Mouse (Mus musculus) 3T3-L1 (cell line): ENCODE results near the gene Prnd.
A peak's percentile ranks its signal among the peaks of the same experiment; 100 is the strongest.

Source experiments
- DNase-seq: peaks from one replicate; pipeline ENCODE4 v3.0.0-alpha.2; 2015; ENCODE audit warnings: low read depth, low spot score

Gene Prnd

DNA sequence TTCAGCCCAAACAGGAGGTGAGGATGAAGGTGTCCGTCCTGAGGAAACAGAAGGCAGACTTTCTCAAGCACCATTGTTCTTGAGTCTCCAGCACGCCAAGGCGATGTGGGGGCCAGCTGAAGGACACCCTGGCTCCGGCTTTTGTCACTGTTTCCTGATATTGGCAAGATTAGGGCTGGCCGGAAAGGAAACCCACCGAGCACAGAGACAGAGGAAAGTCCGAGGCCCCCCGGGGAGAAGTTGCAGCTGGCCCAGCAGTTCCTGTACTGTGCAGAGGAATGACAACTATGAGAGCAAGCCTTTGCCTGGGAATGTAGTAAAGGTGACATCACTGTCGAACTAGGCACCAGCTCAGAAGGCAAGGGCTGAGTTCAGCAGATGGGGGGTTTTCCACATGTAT is 30.2 kb downstream of the Prnd start:
- DNase-seq = no peak

DNA sequence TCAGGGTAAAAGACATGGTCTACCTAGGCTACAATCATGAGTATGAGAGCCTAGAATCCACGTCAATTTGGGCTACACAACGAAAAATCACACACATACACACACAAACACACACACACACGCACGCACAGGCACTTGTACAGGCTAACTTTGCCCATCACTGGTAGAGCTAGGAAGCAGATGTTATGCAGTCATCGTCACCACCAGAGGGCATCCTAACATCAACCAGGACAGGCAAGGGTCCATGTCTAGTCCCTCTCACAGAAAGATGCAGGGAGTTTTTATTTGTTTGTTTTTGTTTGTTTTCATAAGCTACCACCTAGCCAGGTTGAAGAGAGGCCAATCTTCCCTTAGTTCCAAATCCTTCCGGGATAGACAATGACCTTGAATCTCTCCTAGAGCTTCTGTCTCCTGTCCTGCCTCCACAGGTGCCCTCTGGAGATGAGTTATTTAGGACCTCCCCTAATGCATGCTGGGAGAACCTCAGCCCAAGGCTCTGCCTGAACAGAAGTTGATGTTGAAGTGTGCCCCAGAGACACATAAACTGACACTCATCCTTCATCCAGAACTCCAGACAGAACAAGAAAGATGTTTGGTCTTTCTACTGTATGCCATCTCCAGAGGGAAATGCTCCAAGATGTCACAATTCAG is 32.0 kb downstream of the Prnd start:
- DNase-seq = peak; percentile 87

DNA sequence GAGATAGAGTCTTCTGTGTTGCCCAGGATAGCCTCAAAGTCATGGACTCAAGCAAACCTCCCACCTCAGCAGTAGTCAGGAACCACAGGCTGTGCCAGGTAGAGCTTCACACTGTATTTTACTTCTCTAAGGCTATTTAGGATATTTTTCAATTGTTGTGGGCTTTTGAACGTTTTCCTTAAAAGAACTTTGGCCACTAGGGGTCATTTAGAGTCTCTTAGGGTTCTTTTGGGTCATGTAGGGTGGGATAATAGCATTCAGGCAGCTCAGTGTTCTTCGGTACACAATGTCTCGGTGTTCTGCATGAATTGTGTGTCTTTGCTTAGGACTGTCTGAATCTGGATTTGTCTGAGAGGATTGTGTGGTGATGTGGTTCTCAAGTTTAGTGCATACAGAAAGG is 37.3 kb downstream of the Prnd start:
- DNase-seq = peak; percentile 27

DNA sequence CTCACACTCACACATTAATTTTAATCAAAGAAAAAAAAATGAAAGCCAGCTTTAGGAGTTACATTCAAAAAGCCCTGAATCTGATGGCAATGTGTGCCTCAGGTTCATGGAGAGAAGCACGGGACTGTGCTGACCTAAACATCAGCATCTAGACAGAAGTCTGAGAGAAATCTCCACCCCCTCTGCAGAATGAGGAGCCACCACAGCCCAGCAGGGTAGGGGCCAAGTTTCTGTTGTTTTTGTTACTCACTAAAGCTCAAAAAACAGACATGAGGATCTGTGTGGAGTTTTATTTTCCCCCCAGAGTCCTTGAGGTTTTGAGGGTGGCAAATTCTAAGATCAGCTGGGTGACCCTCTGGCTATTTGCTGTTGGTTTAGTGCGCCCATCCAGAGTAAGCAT is 37.9 kb downstream of the Prnd start:
- no peak for DNase-seq

DNA sequence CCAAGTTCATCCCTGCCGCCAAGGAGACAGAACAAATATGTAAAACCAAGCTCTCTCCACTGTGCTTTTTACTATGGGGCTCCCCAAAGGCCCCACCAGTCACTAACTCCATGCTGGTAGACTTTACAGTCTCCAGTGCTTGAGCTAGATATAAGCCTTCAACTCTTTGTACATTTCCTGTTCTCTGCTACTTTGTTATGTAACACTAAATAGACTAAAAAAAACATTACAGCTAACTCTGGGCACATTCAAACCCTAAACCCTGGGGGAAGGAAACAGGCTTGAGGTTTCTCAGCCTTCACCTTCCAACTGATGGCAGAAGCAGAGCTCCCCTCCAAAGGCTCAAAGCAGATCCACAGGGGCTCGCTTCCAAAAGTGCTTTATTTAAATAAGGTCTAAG is 41.8 kb downstream of the Prnd start:
- no peak for DNase-seq

DNA sequence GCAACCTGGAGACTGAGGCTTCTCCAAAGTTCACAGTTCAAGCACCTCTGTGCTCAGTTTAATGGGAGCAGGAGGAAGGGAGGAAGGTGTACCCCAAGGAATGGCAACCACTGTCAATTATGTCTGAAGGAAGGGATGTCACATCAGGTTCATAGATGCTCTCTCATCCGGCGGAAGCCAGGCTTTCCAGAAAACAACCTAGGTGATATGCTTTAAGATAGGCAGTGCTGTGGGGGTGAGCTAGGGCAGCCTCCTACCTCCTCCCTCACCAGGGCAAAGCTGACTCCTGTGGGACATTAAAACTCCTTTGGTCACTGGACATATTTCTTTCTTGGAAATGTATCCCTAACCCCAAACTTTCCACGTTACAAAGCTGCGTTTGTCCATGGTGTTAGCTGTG is 42.5 kb downstream of the Prnd start:
- no peak for DNase-seq

DNA sequence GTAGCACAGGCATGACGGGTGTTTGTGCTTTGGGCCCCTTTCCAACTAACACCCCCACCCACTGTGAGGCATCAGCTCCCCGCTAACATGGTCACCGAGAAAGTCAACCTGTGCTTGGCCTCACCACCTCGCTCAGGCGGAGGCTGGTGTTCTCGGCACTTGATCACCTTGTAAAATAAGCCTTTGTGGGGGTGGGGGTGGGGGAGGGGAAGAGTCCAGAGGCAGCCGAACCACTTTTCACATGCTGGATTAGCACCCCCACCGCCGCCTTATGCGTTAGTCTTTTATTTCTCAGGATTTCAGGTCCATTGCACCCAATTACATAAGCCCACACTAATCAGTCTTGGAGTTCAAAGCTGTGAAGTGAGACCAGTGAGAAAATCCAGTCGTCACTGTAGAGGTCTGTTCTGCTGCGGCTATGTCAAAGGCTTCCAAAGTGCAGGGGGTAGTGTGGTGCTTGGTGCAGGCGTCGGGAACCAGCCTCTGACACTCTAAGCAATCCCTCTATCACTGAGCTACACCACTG is 43.0 kb downstream of the Prnd start:
- DNase-seq = no peak

DNA sequence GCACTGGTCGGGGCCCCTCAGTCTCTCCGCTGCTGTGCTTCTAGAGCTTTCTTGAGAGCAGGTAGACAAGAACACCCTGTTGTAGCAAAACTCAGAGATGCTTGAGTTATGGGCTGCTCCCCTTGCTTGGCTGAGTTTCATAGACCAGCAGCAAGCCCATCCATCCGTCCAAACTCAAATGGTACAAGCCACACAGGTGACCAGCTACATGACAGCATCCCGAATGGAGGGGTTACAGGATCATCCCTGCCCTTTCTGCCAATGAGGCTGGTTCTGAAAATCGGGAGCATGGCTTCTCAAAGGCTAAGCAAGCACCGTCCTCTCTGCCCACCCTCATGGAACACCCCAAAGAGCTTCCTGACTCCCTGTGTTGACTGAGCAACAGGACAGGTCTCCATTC is 44.3 kb downstream of the Prnd start:
- DNase-seq = no peak

DNA sequence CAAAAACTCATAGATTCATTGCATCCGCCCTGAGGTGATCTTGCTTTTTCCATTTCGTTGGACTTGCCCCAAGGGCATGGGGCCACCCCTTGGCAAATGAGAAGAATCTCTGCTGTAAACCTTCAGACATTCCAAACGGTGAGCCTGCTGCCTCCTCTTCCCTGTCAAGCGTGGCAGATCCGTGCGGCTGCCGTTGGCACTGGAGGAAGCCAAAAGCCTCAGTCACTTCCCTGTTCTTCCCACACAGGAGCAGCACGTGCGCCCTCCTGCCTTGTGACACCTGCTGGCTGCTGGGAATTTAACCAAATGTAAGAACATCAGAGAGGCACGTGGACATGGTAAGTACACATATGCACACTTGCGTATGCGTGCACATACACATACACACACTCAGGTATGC is 45.1 kb downstream of the Prnd start:
- DNase-seq = no peak

DNA sequence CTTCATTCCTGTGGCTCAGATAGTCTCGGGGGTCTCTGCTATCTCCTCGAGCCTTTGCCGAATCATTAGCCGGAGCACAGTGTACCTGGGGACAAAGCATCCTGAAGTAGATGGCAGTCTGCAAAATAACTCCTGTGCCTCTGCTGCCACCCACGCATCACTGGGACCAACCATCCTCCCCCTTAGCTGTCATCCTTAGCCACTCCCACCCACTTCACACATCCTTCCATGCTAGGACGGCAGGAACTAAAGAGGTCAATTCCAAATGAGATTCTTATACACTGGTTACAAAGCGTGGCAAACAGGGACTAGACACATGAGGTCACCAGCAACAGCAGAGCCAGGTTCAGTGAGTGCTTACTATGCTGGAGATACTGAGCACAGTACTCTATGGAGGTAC is 45.7 kb downstream of the Prnd start:
- DNase-seq = no peak

DNA sequence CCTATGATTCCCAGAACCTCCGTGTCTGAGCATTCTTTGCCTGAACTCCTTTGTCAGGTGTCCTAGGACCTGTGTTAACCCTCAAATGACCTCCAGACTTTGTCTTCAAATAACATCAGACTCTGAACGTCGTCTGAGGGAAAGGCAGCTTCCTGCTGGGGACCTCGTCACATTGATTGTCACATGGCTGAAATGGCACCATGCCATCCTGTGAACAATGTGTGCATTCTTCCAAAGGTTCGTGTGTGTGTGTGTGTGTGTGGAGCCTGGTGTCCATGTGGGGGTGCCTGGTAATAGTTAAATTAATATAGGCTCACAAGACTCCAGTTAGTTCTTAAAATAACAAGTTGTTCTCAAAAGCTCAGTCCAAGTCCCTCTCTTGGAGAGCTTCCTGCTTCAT is 46.7 kb downstream of the Prnd start:
- DNase-seq = no peak

DNA sequence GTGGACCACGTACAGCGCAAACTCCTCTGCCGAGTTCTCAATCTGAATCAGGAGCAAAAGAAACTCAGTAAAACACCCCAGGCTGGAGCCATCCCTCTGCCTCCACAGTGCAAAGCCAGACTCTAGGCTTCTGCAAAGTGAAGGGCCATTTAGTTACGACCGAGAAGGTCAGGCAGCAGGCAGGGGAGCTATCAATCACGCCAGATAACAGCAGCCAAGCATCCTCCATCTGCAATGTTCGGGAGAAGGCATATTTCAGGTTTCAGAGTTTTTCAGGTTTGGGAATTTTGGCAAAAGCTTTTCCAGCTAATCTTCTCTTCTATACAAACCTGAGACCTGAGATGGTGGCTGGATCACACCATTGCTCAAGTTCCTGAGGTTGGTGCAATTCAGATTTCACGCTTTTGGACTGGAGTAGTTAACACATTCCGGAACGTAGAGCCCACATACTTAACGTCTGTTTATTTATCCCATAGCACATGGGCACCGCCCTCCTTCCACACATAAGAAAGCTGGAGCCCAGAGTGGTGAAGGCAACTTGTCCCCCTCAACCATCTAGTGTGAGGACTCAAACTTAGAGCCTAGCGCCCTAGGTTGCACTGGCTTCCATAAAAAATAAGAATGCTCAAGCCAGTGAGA is 51.2 kb downstream of the Prnd start:
- no peak for DNase-seq

DNA sequence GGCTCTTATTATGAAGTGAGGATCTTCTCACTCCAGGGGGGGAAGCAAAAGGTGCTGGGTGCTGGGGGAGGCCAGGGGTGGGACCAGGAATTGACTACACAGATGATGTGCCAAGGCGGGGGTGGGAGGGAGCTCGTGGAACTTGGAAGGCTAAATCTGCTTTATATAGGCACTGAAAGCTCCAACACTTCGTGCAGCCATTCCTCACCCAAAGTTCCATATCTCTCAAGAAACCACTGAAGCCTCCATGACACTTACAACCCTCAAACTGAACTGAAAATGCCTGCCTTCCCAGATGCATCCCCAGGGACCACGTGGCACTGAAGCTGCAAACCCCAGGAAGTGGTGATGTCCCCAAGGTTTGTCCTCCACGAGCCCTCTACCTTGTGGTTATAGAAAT is 53.3 kb downstream of the Prnd start:
- DNase-seq = no peak

DNA sequence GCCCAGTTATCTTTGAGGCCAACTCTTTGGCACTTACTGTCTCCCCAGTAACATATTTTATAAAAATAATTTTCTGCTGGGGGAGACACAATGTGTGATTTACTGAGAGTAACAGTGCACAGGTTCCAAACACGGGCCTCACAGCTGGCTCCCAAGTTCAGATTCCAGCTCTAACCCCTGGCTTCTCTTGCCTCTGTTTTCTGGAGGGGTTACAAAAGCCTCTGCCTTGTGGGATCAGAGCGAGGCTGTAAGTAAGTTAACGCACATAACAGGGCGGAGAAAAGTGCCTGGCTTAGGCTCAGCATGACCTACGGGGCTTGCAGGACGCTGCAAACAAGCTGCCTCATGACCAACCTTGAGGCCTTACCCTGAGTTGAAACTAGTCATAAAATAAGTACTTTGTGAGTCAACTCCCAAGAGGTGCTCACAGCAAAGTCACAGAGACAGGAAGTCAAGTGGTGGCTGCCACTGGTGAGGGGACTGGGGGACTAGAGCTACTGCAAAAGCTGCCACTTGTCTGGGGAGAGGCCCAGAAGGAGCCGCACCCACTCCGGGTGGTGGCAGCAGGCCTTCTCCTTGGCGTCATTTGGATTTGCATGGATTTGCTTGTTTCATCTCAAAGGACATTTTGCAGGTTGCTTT is 54.0 kb downstream of the Prnd start:
- DNase-seq = peak; percentile 52

DNA sequence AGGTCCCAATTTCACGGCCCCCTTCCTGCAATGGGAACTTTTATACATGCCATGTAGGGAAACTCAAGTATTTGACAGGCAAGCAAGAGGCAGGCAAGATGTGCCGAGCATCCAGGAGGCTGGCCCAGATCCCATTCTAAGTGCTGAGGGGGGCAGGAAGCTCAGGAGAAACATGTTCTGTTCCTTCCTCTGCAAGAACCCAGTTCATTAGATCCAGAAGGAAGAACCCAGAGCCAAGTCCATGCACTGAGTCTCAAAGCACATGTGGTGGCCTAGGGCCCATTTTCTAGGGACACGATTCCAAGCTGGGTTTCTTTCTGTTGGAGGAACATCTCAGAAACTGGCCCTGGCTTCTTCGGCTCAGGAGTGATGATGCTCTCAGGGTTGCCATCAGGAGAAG is 54.8 kb downstream of the Prnd start:
- peak; percentile 40 for DNase-seq
